Mouse (Mus musculus) heart, embryonic 15.5 days (tissue): ENCODE results near the gene Gtsf2. TPM values are rescaled to one million over a fixed set of nuclear protein-coding genes. Genes with fewer than 3 reads are reported as not detected.
"Not testable (repeated sequence)": the region's sequence is repeated elsewhere in the genome, so short reads cannot be mapped to it uniquely, and the experiment has no call there.

ENCODE experiments used
- ATAC-seq: fragments of 200-750 bp; cut with Nextera tagmentation; replicated peaks from 2 replicates; pipeline ENCODE4 v1.8.0; 2017; ENCODE audit warnings: low read depth, moderate TSS enrichment; ENCODE audit not compliant: insufficient number of reproducible peaks, insufficient read depth, low FRiP score
- H3K27ac ChIP-seq: fragments of 300-500 bp; sonication (generic); 2 replicates; pipeline ENCODE4 v1.5.1; 2015; ENCODE audit warnings: mild to moderate bottlenecking, inconsistent platforms
- H3K27me3 ChIP-seq: fragments of 300-500 bp; sonication (generic); 2 replicates; pipeline ENCODE4 v1.6.1; 2015; ENCODE audit warnings: inconsistent platforms
- H3K36me3 ChIP-seq: fragments of 300-500 bp; sonication (generic); 2 replicates; pipeline ENCODE4 v1.6.1; 2015; ENCODE audit warnings: mild to moderate bottlenecking, inconsistent platforms
- H3K4me1 ChIP-seq: fragments of 300-500 bp; sonication (generic); replicated peaks from 2 replicates; pipeline ENCODE4 v1.6.1; 2015; ENCODE audit warnings: inconsistent platforms
- H3K4me2 ChIP-seq: fragments of 300-500 bp; sonication (generic); 2 replicates; pipeline ENCODE4 v1.6.1; 2015; ENCODE audit warnings: inconsistent platforms, mild to moderate bottlenecking, moderate library complexity
- H3K4me3 ChIP-seq: fragments of 300-500 bp; sonication (generic); 2 replicates; pipeline ENCODE4 v1.5.1; 2015; ENCODE audit warnings: mild to moderate bottlenecking, inconsistent platforms
- H3K9ac ChIP-seq: fragments of 300-500 bp; sonication (generic); 2 replicates; pipeline ENCODE4 v1.6.1; 2015; ENCODE audit warnings: mild to moderate bottlenecking, inconsistent platforms
- H3K9me3 ChIP-seq: fragments of 300-500 bp; sonication (generic); replicated peaks from 2 replicates; pipeline ENCODE4 v1.6.1; 2016; ENCODE audit warnings: inconsistent platforms
- WGBS: fragments of 180-500 bp; shearing (Covaris S2); methylation state at CpG from one replicate; pipeline ENCODE4 v1.1.7; 2015; ENCODE audit warnings: mixed read lengths; 5-methylcytosine and 5-hydroxymethylcytosine counted together
- polyA plus RNA-seq: library from polyadenylated mRNA; unstranded; fragments of >200 nt; fragmentation: Nextera tagmentation; extraction: Ambion mirVana; gene quantifications from 2 replicates; pipeline ENCODE4 v1.2.1, GENCODE M21; 2015

Gtsf2 gene
- polyA plus RNA-seq, 1 experiment from 2014 or later, result not detected

DNA sequence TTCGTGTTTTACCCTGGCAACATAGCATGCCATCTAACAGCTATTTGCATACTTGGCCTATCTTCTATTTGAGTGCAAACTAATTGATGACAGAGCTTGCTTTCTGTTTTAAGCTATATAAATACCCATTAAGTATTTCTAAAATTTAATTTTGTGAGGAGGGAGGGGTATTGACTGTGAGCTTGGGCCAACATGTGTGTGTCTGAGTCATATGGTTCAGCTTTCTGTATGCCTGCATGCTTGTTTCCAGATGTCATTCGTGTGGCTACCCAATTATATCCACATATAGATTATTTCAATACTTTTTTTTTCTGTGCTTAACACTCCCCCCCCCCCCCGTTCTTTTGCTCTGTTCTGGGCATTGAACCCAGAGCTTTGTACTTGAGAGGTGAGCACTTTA, 24.0 kb upstream of the Gtsf2 start:
- no peaks in the 10 kb centered on the region for H3K36me3 ChIP-seq
- ATAC-seq, result no peak

DNA sequence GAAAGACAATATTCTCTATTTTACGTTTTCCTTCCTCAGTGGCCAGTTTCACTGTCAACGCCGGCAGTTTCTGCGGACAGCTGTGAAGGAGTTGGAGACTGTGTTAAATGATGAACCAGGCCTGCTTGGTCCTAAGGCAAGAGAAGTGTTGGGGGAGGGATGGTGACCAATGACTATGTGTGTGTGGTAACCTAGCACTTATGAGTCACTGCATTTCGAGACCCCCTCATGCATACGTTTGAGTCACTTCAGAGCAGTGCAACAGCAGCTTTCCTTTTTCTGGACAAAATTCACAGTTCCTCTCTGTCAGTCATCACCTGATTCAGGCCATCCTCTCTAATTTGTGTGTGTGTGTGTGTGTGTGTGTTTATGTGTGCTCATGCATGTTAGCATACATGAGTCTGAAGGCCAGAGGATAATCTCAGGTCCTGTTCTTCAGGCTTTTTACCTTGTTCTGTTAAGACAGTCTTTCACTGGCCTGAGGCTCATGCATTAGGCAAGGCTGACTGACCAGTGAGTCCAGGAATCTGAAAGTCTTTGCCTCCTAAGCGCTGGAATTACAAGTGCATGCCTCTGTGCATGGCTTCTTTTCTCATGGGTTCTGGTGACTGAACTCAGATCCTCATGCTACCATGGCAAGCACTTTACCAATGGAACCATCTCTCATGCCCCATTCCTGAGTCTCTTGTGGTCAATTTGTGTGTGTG, 23.4 kb upstream of the Gtsf2 start:
- Histone ChIP-seq H3K9ac (no peak overlapping the region), H3K27ac (no peak overlapping the region), H3K9me3 (no peaks in the 10 kb centered on the region), H3K4me3 (no peak overlapping the region), H3K4me1 (no peaks in the 10 kb centered on the region), H3K36me3 (no peaks in the 10 kb centered on the region), H3K27me3 (no peaks in the 10 kb centered on the region), H3K4me2 (no peak overlapping the region)
- ATAC-seq, result no peak
- WGBS, result 72% methylated on average over 7 of the region's 7 CpGs

More for the DNA sequence above, 24.0 kb upstream of the Gtsf2 start:
- WGBS, result 61% methylated on average over 3 of the region's 3 CpGs
- no peak overlapping the region for H3K27ac ChIP-seq
- no peaks in the 10 kb centered on the region for H3K9me3 ChIP-seq
- no peak overlapping the region for H3K9ac ChIP-seq
- H3K4me1 ChIP-seq, result no peaks in the 10 kb centered on the region
- H3K4me3 ChIP-seq, result no peak overlapping the region
- no peaks in the 10 kb centered on the region for H3K27me3 ChIP-seq
- H3K4me2 ChIP-seq, result no peak overlapping the region

DNA sequence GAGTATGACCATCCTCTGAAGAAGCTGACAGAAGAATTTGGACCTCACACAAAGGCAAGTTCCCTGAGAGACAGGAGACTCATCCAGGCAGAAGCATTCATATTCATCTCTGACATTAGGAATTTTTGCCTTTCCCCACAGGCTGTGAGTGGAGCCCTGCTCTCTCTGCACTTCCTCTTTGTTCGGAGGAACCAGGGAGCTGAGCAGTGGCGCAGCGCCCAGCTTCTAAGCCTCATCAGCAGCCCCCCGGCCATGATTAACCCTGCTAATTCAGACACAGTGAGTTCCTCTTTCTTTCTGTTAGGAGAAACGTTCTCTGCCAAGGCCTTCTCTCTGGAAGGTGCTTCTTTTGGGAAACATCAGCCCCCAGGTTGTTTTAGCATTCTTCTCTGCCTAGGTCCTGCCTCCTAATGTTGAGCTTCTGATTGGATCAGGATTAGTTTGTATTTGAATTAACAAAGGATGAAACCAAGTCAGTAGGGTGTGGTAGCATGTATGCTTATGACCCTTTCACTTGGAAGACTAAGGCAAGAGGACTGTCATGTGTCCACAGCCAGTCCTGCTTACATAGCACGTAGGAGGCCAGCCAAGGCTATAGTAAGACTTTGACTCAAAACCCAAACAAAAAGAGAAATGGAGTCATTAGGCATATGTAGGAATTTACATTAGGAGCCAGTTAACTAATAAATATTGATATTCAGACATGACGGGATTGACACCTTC, 14.4 kb upstream of the Gtsf2 start:
- WGBS, result 72% methylated on average over 7 of the region's 7 CpGs

DNA sequence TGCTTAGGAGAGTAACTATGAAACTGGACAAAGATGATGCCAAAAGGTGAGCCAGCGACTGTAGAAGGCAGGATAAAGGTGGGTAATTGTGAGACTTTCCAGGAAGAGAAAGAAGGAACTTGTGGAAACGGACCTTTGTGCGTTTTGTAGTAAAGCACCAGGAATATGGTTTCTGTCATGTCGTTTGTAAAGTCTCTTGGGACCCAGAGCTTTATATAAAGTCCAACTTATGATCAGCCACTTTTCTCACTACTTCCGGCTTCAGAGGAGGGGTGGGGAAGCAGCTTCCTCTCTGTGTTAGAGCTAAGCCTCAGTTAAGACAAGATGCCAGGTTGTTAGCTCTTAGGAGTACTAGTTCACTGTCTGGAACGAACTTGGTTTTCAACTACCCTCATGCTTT, 6.2 kb upstream of the Gtsf2 start:
- Histone ChIP-seq H3K27ac (no peak overlapping the region), H3K4me2 (no peak overlapping the region), H3K27me3 (no peaks in the 10 kb centered on the region), H3K4me1 (no peaks in the 10 kb centered on the region), H3K4me3 (no peak overlapping the region; the same call in 1 of the 2 replicates), H3K36me3 (no peaks in the 10 kb centered on the region), H3K9me3 (no peaks in the 10 kb centered on the region), H3K9ac (no peak overlapping the region)
- no peak for ATAC-seq
- 70% methylated on average over 6 of the region's 6 CpGs for WGBS

More for the DNA sequence above, 14.4 kb upstream of the Gtsf2 start:
- Histone ChIP-seq H3K4me3 (no peak overlapping the region), H3K9me3 (no peaks in the 10 kb centered on the region), H3K27me3 (no peaks in the 10 kb centered on the region), H3K9ac (no peak overlapping the region), H3K4me2 (no peak overlapping the region), H3K27ac (no peak overlapping the region), H3K4me1 (no peaks in the 10 kb centered on the region), H3K36me3 (no peaks in the 10 kb centered on the region)
- ATAC-seq, result no peak

DNA sequence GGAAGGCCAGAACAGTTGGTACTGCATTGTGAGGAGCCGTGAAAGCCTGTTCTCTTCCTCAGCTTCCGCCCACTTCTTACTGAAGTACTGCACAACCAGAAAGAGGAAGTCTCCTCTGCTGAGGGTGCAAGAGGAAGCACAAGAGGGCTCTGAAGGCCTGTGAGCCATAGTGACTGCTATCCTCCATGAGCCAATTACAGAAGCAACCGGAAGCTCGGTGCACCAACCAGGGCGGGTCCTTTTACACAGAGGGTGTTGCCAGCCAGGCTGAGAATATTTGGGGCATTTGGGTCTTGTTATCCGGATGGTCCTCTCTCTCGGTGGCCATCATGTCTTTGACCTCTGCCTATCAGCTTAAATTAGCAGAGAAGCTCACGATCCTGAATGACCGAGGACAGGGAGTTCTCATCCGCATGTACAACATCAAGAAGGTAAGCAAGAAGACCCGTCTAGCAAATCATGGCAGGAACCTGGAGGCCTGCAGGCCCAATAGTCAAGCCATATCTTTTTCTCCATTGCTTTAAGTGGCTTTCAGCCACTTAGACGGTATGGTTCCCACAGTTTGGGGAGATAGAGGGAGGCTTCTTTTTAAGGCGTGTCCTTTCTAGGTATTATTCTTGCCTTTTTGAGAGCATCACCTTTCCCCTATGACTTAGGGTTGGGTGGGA, 5.4 kb upstream of the Gtsf2 start, which contains the start of gene Nckap1l:
TSS of gene Nckap1l (plus strand) at position 244 of the 668 bp plus-strand sequence.
- Histone ChIP-seq H3K9ac (no peak within 1 kb of the TSS), H3K27me3 (no peaks in the 10 kb centered on the region), H3K9me3 (no peaks in the 10 kb centered on the region), H3K36me3 (no peaks in the 10 kb centered on the region), H3K27ac (no peak within 1 kb of the TSS), H3K4me2 (no peak within 1 kb of the TSS), H3K4me3 (peak within 1 kb of the TSS; percentile 2; the same call in 1 of the 2 replicates), H3K4me1 (no peaks in the 10 kb centered on the region)
- 75% methylated on average over 13 of the region's 13 CpGs for WGBS
- ATAC-seq, result 0 out of 2 replicates have a peak, but pooled peaks have one; percentile 31

DNA sequence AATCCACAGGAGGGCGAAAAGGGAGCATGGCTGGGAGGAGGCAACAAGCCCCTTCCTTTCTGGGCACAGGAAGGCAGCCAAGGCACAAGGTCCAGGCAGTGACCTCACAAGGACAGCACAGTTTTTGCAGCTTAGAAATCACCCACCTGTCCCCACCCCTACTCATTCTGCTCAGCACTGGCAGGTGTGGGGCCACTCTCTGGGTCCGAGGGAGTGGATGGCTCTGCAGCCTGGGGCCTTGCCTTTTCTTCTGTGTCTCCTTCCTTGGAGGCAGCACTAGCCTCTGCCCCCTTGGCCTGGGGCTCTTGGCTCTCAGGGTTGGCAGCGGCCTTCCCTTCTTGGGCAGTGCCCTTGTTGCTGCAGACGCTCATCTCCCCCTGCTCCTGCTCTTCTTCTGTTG, 2.3 kb downstream of the Gtsf2 start:
- H3K4me1 ChIP-seq, H3K27me3 ChIP-seq, H3K9ac ChIP-seq, H3K4me3 ChIP-seq, H3K36me3 ChIP-seq, ATAC-seq, H3K9me3 ChIP-seq, H3K4me2 ChIP-seq, H3K27ac ChIP-seq: not testable (repeated sequence)
- 65% methylated on average over 4 of the region's 4 CpGs for WGBS

DNA sequence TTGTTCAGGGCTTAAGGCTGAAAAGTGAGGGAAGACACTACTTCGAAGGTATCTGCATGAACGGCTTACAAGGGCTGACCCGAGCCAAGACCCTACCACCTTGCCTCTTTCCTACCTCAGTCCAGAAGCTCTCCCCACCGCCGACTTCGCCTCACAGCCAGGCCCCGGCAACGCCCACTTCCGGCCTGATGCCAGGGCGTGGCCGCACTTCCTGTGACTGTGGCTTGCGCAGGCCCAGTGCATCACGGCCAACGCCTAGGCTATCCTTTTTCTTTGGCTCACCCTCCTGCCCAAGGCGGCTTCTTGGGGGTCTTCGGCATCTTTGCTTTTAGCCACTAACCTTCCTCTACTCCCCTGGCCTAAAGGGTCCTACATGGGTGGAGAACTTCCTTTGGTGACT, 18.0 kb downstream of the Gtsf2 start, which contains the start of gene Gtsf1:
TSS of gene Gtsf1 (minus strand) at position 230 of the 400 bp plus-strand sequence.
- Histone ChIP-seq H3K27me3 (no peaks in the 10 kb centered on the region), H3K36me3 (no peaks in the 10 kb centered on the region), H3K4me2 (no peak within 1 kb of the TSS), H3K9me3 (no peaks in the 10 kb centered on the region), H3K4me1 (0 out of 2 replicates have a peak, but pooled peaks cover 3% of the 10 kb centered on the region), H3K9ac (no peak within 1 kb of the TSS), H3K27ac (no peak within 1 kb of the TSS), H3K4me3 (no peak within 1 kb of the TSS)
- ATAC-seq, result no peak
- WGBS, result 90% methylated on average over 16 of the region's 16 CpGs

DNA sequence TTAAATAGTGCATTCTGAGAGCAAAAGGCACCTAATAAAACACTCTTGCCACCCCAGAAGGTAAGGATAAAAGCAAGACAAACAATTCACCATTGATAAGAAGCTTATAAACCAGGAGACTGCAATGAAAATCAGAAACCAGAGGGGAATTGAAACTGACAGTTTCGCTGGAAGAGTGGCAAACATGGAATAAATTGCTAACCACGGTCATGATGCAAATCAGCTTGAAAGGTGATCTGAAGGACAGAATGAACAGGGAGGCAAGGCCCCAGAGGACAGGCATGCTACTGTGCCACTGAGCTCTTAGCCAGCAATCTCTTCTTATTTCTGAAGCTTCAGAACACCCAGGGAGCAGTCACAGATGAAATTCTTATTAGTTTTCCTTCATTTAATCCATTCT, 21.3 kb downstream of the Gtsf2 start:
- no peaks in the 10 kb centered on the region for H3K9me3 ChIP-seq
- H3K4me2 ChIP-seq, result no peak overlapping the region
- 0 out of 2 replicates have a peak, but pooled peaks cover 3% of the 10 kb centered on the region for H3K4me1 ChIP-seq
- H3K9ac ChIP-seq, result no peak overlapping the region
- no peak overlapping the region for H3K4me3 ChIP-seq
- H3K36me3 ChIP-seq, result no peaks in the 10 kb centered on the region
- ATAC-seq, result no peak
- no peaks in the 10 kb centered on the region for H3K27me3 ChIP-seq
- WGBS, result 44% methylated on average over 2 of the region's 2 CpGs
- no peak overlapping the region for H3K27ac ChIP-seq

DNA sequence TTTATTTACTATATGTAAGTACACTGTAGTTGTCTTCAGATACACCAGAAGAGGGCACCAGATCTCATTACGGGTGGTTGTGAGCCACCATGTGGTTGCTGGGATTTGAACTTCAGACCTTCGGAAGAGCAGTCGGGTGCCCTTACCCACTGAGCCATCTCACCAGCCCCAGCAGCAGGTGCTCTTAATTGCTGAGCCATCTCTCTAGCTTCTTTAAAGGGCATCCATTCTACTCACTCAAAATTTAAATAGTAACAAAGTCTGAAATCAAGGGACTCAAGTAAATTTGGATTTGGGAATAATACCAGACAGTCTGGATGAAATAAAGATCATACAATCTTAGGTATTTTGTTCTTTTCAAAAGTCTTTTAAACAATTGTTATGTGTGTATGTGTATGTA, 42.7 kb downstream of the Gtsf2 start:
- 83% methylated on average over 3 of the region's 3 CpGs for WGBS
- not testable (repeated sequence) for H3K9me3 ChIP-seq, ATAC-seq, H3K4me1 ChIP-seq, H3K4me2 ChIP-seq, H3K36me3 ChIP-seq, H3K27ac ChIP-seq, H3K9ac ChIP-seq, H3K27me3 ChIP-seq, H3K4me3 ChIP-seq

DNA sequence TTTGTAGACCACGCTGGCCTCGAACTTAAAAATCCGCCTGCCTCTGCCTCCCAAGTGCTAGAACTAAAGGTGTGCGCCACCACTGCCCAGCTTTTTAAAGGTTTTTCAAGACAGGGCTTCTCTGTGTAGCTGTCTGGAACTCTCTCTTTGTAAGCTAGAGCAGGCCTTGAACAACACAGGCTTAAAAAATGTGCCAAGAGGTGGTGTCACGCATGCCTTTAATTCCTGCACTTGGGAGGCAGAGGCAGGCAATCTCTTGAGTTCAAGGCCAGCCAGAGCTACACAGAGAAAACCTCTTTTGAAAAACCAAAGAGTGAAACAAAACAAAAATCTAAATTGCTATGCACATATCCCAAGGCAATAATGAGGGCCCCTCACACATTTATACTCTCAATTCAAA, 46.9 kb downstream of the Gtsf2 start:
- 88% methylated on average over 5 of the region's 5 CpGs for WGBS
- no peak overlapping the region for H3K4me2 ChIP-seq
- no peak overlapping the region for H3K9ac ChIP-seq
- H3K36me3 ChIP-seq, result no peaks in the 10 kb centered on the region
- no peaks in the 10 kb centered on the region for H3K27me3 ChIP-seq
- ATAC-seq, result no peak
- no peak overlapping the region for H3K27ac ChIP-seq
- H3K9me3 ChIP-seq, result no peaks in the 10 kb centered on the region
- H3K4me3 ChIP-seq, result no peak overlapping the region
- no peaks in the 10 kb centered on the region for H3K4me1 ChIP-seq

DNA sequence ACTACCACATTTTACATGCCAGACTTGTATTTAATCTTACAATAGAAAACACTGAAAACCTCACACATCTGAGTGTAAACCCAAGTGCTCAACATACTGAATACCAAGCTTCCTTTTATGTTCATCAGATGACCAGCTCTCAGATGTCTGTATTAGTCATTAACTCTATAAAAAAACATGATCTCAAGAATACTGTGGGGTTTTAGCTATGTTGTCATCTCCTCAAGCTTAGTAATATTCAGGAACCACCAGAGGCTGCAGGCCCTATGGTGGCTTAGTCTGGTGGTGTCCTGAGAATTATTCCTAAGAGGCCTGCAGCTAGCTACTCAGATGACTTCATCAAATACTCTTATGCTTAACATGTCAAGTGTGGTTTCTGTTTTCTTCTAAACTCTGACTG, 54.7 kb downstream of the Gtsf2 start:
- Histone ChIP-seq H3K4me2 (no peak overlapping the region), H3K36me3 (no peaks in the 10 kb centered on the region), H3K9ac (no peak overlapping the region), H3K4me3 (no peak overlapping the region), H3K4me1 (no peaks in the 10 kb centered on the region), H3K27me3 (no peaks in the 10 kb centered on the region), H3K9me3 (no peaks in the 10 kb centered on the region), H3K27ac (no peak overlapping the region)
- no peak for ATAC-seq
